Mouse (Mus musculus) MEL (cell line): Measurements from ENCODE around the gene Slc22a5. TPM values are rescaled to one million over a fixed set of nuclear protein-coding genes. Genes with fewer than 3 reads are reported as not detected.

Experiments used
- DNase-seq: peaks from one replicate; pipeline ENCODE4 v3.0.0; 2011; ENCODE audit warnings: low read depth, low spot score
- H3K27ac ChIP-seq: 2 replicates; pipeline ENCODE4 v1.5.1; 2012; ENCODE audit warnings: low read depth, mild to moderate bottlenecking, control low read depth, low read length, moderate library complexity; ENCODE audit not compliant: control insufficient read depth
- H3K27me3 ChIP-seq, 2 experiments: fragments of 150-350 bp in 1 of 2; sonication (generic) in 1 of 2; 2 replicates each; pipeline ENCODE4 v1.6.1; 2012; ENCODE audit warnings: low read length in 2 of 2, mild to moderate bottlenecking in 2 of 2, improper control_type of control experiment in 1 of 2, moderate library complexity in 1 of 2; ENCODE audit not compliant: insufficient read depth in 2 of 2, control insufficient read depth in 1 of 2
- H3K36me3 ChIP-seq, 2 experiments: 2 replicates each; pipeline ENCODE4 v1.6.1; 2012 to 2014; ENCODE audit warnings: low read length in 2 of 2, improper control_type of control experiment in 1 of 2, inconsistent platforms in 1 of 2, mild to moderate bottlenecking in 1 of 2; ENCODE audit not compliant: insufficient read depth in 2 of 2, control insufficient read depth in 1 of 2
- H3K4me1 ChIP-seq, 2 experiments: fragments of 150-350 bp in 1 of 2; sonication (generic) in 1 of 2; 2 replicates each; pipeline ENCODE4 v1.6.1; 2012; ENCODE audit warnings: low read length in 2 of 2, improper control_type of control experiment in 1 of 2, mild to moderate bottlenecking in 1 of 2; ENCODE audit not compliant: insufficient read depth in 2 of 2, control insufficient read depth in 1 of 2
- H3K4me3 ChIP-seq, 2 experiments: fragments of 150-350 bp in 1 of 2; sonication (generic) in 1 of 2; 2 replicates each; pipeline ENCODE4 v1.5.1; 2012; ENCODE audit warnings: low read depth in 2 of 2, low read length in 2 of 2, mild to moderate bottlenecking in 2 of 2, moderate library complexity in 2 of 2, control low read depth in 1 of 2, improper control_type of control experiment in 1 of 2; ENCODE audit not compliant: control insufficient read depth in 1 of 2, insufficient read depth in 1 of 2
- H3K79me2 ChIP-seq: 2 replicates; pipeline ENCODE4 v1.6.1; 2012; ENCODE audit warnings: mild to moderate bottlenecking, low read length, moderate library complexity; ENCODE audit not compliant: control insufficient read depth, poor library complexity, insufficient read depth
- H3K9ac ChIP-seq: 2 replicates; pipeline ENCODE4 v1.6.1; 2012; ENCODE audit warnings: low read depth, mild to moderate bottlenecking, control low read depth, low read length, moderate library complexity; ENCODE audit not compliant: control insufficient read depth, poor library complexity, severe bottlenecking
- H3K9me3 ChIP-seq: fragments of 150-350 bp; sonication (generic); replicated peaks from 2 replicates; pipeline ENCODE4 v1.6.1; 2012; ENCODE audit warnings: mild to moderate bottlenecking, low read length, improper control_type of control experiment, moderate library complexity; ENCODE audit not compliant: insufficient read depth
- CTCF ChIP-seq, 3 experiments: IDR thresholded peaks in 2 of 3; conservative IDR thresholded peaks in 1 of 3; 2 replicates each; pipeline ENCODE4 v1.5.1; 2011 to 2012; ENCODE audit warnings: low read length in 3 of 3, low read depth in 2 of 3, mild to moderate bottlenecking in 2 of 3, improper control_type of control experiment in 1 of 3, inconsistent platforms in 1 of 3, mixed read lengths in 1 of 3, moderate library complexity in 1 of 3; ENCODE audit not compliant: control insufficient read depth in 1 of 3, insufficient read depth in 1 of 3, poor library complexity in 1 of 3, severe bottlenecking in 1 of 3
- HCFC1 ChIP-seq: IDR thresholded peaks from 2 replicates; pipeline ENCODE4 v1.6.1; 2012; ENCODE audit warnings: low read depth, mild to moderate bottlenecking, inconsistent platforms, low read length, improper control_type of control experiment, moderate library complexity
- MAFK ChIP-seq: IDR thresholded peaks from 2 replicates; pipeline ENCODE4 v1.6.1; 2011; ENCODE audit warnings: low read depth, mild to moderate bottlenecking, low read length, improper control_type of control experiment, borderline replicate concordance
- MAZ ChIP-seq: IDR thresholded peaks from 2 replicates; pipeline ENCODE4 v1.6.1; 2012; ENCODE audit warnings: low read depth, mild to moderate bottlenecking, inconsistent platforms, low read length, improper control_type of control experiment
- MYB ChIP-seq: IDR thresholded peaks from 2 replicates; pipeline ENCODE4 v1.6.1; 2011; ENCODE audit warnings: mild to moderate bottlenecking, low read depth, low read length, improper control_type of control experiment
- MYC ChIP-seq: IDR thresholded peaks from 2 replicates; pipeline ENCODE4 v1.6.1; 2011; ENCODE audit warnings: low read depth, mild to moderate bottlenecking, low read length, improper control_type of control experiment, moderate library complexity
- NELFE ChIP-seq: IDR thresholded peaks from 2 replicates; pipeline ENCODE4 v1.6.1; 2011; ENCODE audit warnings: low read depth, low read length, improper control_type of control experiment
- POLR2A ChIP-seq, 2 experiments: IDR thresholded peaks; 2 replicates each; pipeline ENCODE4 v1.6.1; 2011 to 2012; ENCODE audit warnings: low read length in 2 of 2, mild to moderate bottlenecking in 2 of 2, control low read depth in 1 of 2, improper control_type of control experiment in 1 of 2, low read depth in 1 of 2, moderate library complexity in 1 of 2; ENCODE audit not compliant: control insufficient read depth in 1 of 2, insufficient read depth in 1 of 2, poor library complexity in 1 of 2
- POLR2AphosphoS5 ChIP-seq: IDR thresholded peaks from 2 replicates; pipeline ENCODE4 v1.6.1; 2012; ENCODE audit warnings: low read depth, borderline replicate concordance, mild to moderate bottlenecking, inconsistent platforms, low read length, moderate library complexity, mixed read lengths
- RAD21 ChIP-seq: IDR thresholded peaks from 2 replicates; pipeline ENCODE4 v1.6.1; 2011; ENCODE audit warnings: mild to moderate bottlenecking, low read depth, low read length, improper control_type of control experiment
- RCOR1 ChIP-seq: IDR thresholded peaks from 2 replicates; pipeline ENCODE4 v1.6.1; 2012; ENCODE audit warnings: low read depth, mild to moderate bottlenecking, inconsistent platforms, low read length, improper control_type of control experiment
- SIN3A ChIP-seq: IDR thresholded peaks from 2 replicates; pipeline ENCODE4 v1.6.1; 2012; ENCODE audit warnings: low read length, improper control_type of control experiment, inconsistent platforms
- SMC3 ChIP-seq: IDR thresholded peaks from 2 replicates; pipeline ENCODE4 v1.6.1; 2011; ENCODE audit warnings: low read depth, low read length, improper control_type of control experiment
- TBP ChIP-seq: IDR thresholded peaks from 2 replicates; pipeline ENCODE4 v1.8.0; 2011; ENCODE audit warnings: low read depth, low read length, improper control_type of control experiment
- TCF12 ChIP-seq: IDR thresholded peaks from 2 replicates; pipeline ENCODE4 v1.6.1; 2014; ENCODE audit warnings: low read depth, mild to moderate bottlenecking, inconsistent platforms, low read length, improper control_type of control experiment, moderate library complexity
- UBTF ChIP-seq: IDR thresholded peaks from 2 replicates; pipeline ENCODE4 v1.6.1; 2012; ENCODE audit warnings: low read depth, mild to moderate bottlenecking, inconsistent platforms, low read length, improper control_type of control experiment, moderate library complexity, borderline replicate concordance; ENCODE audit not compliant: insufficient read depth
- USF1 ChIP-seq: IDR thresholded peaks from 2 replicates; pipeline ENCODE4 v1.6.1; 2014; ENCODE audit warnings: low read depth, mild to moderate bottlenecking, inconsistent platforms, low read length, improper control_type of control experiment, moderate library complexity
- USF2 ChIP-seq, 2 experiments: IDR thresholded peaks; 2 replicates each; pipeline ENCODE4 v1.6.1; 2011 to 2012; ENCODE audit warnings: improper control_type of control experiment in 2 of 2, low read length in 2 of 2, borderline replicate concordance in 1 of 2, inconsistent platforms in 1 of 2, low read depth in 1 of 2, mild to moderate bottlenecking in 1 of 2; ENCODE audit not compliant: insufficient read depth in 1 of 2
- ZC3H11A ChIP-seq: IDR thresholded peaks from 2 replicates; pipeline ENCODE4 v1.6.1; 2012; ENCODE audit warnings: low read depth, mild to moderate bottlenecking, inconsistent platforms, low read length, improper control_type of control experiment
- ZMIZ1 ChIP-seq: IDR thresholded peaks from 2 replicates; pipeline ENCODE4 v1.6.1; 2012; ENCODE audit warnings: low read depth, mild to moderate bottlenecking, inconsistent platforms, low read length, improper control_type of control experiment, moderate library complexity
- polyA plus RNA-seq, 2 experiments: library from polyadenylated mRNA; stranded (reverse) in 1 of 2; unstranded in 1 of 2; fragments of >175 nt in 1 of 2; fragments of >200 nt in 1 of 2; gene quantifications; 2 replicates each; pipeline versions ENCODE4 v1.2.1 to v1.2.4; 2012; ENCODE audit warnings: low replicate concordance in 2 of 2, low read depth in 1 of 2; ENCODE audit not compliant: insufficient read length in 2 of 2, insufficient read depth in 1 of 2, missing spikeins in 1 of 2
- total RNA-seq: library from RNA; depleted of rRNA; stranded (reverse); fragments of 300-350 nt; gene quantifications from 2 replicates; pipeline ENCODE4 v1.2.3, GENCODE M21; 2012

Gene Slc22a5
- total and polyA plus RNA-seq, 3 experiments: 11.8 to 12.5 TPM; not detected in 1

GRCm38 (mm10) chr11:53849588-53850320 lies 41.7 kb downstream of the Slc22a5 start:
- H3K4me3 ChIP-seq: peak overlapping the region; percentile 14 to 38; a peak in 3 of 4 replicates
- peaks cover 0 to under 1% of the 10 kb centered on the region in 2 experiments; a peak in 3 of 4 replicates for H3K27me3 ChIP-seq
- H3K9me3 ChIP-seq: no peaks in the 10 kb centered on the region
- TF ChIP-seq TBP (peak; percentile 63; the same call in 1 of the 2 replicates), MYC (no peak), USF2 (IDR thresholded peaks at IDR 0.05; ENCODE audit: borderline replicate concordance in 1 of 2, insufficient read depth in 1 of 2, low read depth in 1 of 2, low read length in 2 of 2) (no peak), POLR2A (IDR thresholded peaks at IDR 0.05; ENCODE audit: control insufficient read depth in 1 of 2, insufficient read depth in 1 of 2, low read depth in 1 of 2, low read length in 2 of 2, poor library complexity in 1 of 2) (no peak), CTCF (IDR thresholded peaks at IDR 0.05 in 2 of 3, conservative IDR thresholded peaks at IDR 0.05 in 1 of 3; ENCODE audit: control insufficient read depth in 1 of 3, insufficient read depth in 1 of 3, low read depth in 2 of 3, low read length in 3 of 3, poor library complexity in 1 of 3, severe bottlenecking in 1 of 3) (peak; percentile 68 to 96 (median 92)), MYB (no peak), MAFK (no peak), SIN3A (0 out of 2 replicates have a peak, but pooled peaks have one; percentile 30), RCOR1 (no peak), SMC3 (peak; percentile 92), POLR2AphosphoS5 (no peak), NELFE (no peak), MAZ (peak; percentile 48; the same call in 1 of the 2 replicates), TCF12 (0 out of 2 replicates have a peak, but pooled peaks have one; percentile 24), UBTF (no peak), ZMIZ1 (no peak), RAD21 (peak; percentile 86), ZC3H11A (peak; percentile 87), USF1 (0 out of 2 replicates have a peak, but pooled peaks have one; percentile 13), HCFC1 (0 out of 2 replicates have a peak, but pooled peaks have one; percentile 18)
- TF ChIP-seq, all 39 proteins: peak for 10
- Histone ChIP-seq H3K36me3 (no peaks in the 10 kb centered on the region), H3K27ac (no peak overlapping the region), H3K79me2 (no peaks in the 10 kb centered on the region), H3K9ac (peak overlapping the region; percentile 26), H3K4me1 (peaks cover 0 to 6% of the 10 kb centered on the region in 2 experiments; a peak in 1 of 4 replicates)
- DNase-seq: peak; percentile 85
